Mouse (Mus musculus): ENCODE results near the gene Nlrp1b.

DNA sequence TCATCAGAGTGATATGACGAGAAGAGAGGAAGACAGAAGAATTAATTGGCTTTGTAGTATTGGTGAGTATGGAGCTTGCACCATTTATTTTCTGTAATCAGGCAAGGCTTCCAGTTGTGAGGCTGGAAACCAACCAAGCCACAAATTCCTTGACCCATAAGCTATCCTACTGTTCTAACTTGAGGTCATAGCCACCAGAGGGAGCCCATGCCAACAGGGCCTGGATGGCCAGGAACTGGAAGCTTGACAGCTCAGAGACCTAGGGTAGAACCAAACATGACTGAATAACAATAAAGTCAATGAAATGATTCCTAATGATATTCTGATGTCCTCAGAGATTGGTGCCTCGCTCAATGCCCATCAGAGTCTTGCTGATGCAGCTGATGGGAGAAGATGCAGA lies 5.9 kb downstream of the Nlrp1b start:
- peak; percentile 53 for TF ChIP-seq CTCF (IDR thresholded peaks at IDR 0.05; ENCODE audit: low read depth)
- no peak for TF ChIP-seq EP300 (IDR thresholded peaks at IDR 0.05; ENCODE audit: low read depth)

All from liver, postnatal 0 days (tissue).